24 mouse cellular contexts compared by ENCODE assay signal in the genomic region with DNA sequence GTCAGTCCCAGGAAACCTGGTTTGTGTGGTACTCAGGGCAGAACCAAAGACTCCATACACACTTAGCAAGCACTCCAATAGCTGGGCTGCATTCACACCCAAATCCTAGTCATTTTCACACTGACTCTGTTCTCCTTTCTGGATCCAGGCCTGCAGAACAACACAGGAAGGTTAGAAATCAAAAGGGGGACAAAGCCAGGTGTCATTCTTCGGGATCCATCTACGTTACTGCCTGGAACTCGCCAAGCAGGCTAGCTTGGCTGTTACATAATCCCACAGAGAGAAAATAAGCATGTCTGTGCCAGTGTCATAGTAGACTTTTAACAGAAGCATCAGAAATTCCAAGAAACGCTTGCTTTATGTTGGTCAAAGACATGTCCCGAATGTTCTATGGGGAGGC.
"Had no signal": no experiment of that assay in that cellular context is flagged by ENCODE, and none has a peak within 500 bp of the region (broad histone marks: within the 10 kb centered on the region; RNA-seq: fewer than 3 reads in every experiment).

No protein-coding gene starts in this region.

- H3K4me3 ChIP-seq: heart, adult 2 months; heart, embryonic 13.5 days; heart, embryonic 15.5 days; hindbrain, embryonic 13.5 days; hindbrain, embryonic 15.5 days; kidney, embryonic 15.5 days; limb, embryonic 13.5 days; limb, embryonic 15.5 days; liver, embryonic 12.5 days had no signal

- H3K27ac ChIP-seq: heart, adult 2 months; heart, embryonic 13.5 days; heart, embryonic 15.5 days; hindbrain, embryonic 13.5 days; hindbrain, embryonic 15.5 days; hindbrain, postnatal 0 days; kidney, embryonic 15.5 days; kidney, postnatal 0 days; limb, embryonic 13.5 days; limb, embryonic 15.5 days; liver, embryonic 12.5 days; liver, embryonic 14.5 days had no signal

- DNase-seq: gastrocnemius, postnatal 14 days; gastrocnemius, postnatal 36 days; heart, adult 11 months; heart, adult 2 months; heart, postnatal 14 days; heart, postnatal 36 days; kidney, adult 11 months; kidney, adult 2 months; kidney, adult 9 months; kidney, postnatal 14 days; kidney, postnatal 36 days; left cerebral cortex, postnatal 4 days; lung, adult 18-20 months had no signal
